Mouse (Mus musculus): ENCODE measurements at regions not wholly inside any gene's neighbourhood (a gene's known extent, or its start where the extent isn't known, plus 50 kb on each side); places are given as distances from the start of the nearest gene placed in this dataset.

DNA sequence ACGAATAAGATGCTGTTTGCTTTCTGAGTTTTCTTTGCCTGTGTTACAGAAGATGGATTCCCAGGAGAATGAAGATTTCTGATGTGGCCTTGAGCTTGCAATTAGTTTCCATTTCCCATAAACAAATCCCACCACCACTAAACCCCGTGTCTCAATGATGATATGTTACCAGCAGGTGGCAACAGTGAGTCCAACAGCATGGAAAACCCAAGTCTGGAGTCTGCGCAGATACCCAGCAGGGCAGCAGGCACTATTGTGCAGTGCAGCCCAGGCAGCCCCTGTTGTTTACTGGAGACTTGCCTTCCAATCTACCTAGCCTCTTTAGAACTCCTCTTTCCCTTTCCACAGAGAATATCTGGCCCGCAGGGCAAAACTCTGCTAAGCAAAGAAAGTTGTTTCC, 62.7 kb downstream of the Bmp2 start:
- no peak for DNase-seq

DNA sequence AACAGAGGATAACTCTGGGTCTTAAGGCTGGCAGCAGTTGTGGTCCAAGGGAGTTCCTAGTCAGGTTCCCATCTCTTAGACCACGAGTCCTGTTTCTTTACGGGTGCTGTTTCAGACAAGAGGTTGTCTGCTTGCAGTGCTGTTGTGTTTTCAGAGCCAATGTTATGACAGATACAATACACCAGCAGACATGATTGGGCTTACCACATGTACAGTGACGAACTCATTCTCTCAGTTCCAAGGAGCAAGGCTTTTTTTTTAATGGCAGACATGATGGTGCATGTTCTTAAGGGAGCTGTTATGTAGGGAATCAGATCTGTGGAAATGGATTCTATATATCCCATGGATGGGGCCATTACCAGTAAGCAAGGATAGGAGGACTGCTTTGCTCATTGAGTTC, 63.3 kb downstream of the Bmp2 start:
- no peak for DNase-seq

DNA sequence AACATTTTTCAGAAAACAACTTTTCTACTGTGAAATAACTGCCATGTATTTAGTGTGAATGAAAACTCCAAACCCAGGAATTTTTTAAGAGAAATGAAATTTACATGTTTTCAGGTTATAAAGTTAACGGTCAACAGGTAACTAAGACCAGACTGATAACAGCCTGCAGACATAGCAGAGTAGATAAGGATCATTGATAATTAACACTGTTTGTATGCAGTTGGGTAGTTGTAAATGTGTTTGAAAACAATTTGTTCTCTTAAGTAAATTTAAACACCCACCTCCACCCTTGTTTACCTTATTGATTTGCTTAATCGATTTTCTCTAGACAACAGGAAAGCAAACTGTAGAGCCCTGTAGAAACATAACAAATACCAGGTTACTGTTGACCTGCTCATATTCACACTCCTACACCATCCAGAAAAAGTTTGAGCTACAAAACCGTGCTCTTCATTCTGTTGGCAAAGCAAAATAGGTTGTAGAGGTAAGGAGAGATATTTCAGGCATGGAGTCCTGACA, 65.4 kb downstream of the Bmp2 start:
- DNase-seq, result no peak

DNA sequence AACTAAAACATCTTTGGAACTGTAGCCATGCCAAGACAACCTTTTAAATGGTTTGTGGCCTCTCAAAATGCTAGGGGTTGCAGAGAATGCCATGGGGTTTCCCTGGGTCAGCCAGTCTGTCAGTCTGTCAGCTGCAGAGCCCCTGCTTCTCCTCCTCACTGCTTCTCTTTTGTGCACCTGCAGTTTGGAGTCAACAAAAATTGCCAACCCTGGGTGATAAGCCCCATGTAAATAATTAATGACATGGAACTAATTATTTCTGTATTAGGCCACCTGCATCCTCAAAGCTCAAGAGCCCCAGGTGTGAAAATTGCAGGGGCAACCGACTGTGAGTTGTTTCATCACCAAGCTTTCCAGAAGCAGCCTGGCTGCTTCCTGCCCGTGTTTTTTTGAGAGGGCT, 70.6 kb downstream of the Bmp2 start:
- DNase-seq, result no peak

DNA sequence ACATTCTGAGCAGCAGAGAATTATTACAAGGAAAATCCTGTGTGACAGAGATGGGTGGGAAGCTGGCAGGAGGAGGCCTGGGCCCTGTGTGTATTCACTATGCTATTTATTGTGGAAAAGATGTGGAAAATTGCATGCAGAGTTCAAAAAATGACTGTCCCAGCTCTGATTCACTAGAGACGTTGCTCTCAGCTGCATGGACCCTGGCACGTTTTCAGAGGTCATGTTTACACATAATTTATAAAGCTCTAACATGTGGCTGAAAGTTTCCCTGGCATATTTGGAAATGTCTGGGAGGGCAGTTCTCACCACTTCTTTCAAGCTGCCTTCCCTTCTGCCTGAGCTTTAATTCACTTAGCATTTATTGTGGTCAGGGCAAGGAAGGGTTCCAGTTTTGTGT, 73.6 kb downstream of the Bmp2 start:
- no peak for DNase-seq

DNA sequence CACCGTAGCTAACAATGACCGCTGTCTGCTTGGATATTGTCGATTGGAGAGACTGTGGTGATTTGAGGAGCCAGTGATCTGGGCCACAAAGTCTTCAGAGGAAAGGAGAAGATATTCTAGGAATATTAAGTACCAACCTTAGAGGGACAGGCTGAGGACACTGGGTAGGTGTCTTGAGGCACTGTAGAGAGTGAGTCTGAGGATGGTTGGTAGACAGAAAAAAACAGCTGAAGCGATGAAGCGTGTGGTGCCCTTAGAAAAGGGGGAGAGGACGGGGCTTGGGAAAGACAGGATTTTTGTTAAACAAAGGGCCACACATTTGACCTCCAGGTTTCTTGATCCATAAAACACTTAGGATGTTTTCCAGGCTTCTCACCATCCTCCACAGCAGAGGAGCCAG, 76.9 kb downstream of the Bmp2 start:
- DNase-seq, result no peak

DNA sequence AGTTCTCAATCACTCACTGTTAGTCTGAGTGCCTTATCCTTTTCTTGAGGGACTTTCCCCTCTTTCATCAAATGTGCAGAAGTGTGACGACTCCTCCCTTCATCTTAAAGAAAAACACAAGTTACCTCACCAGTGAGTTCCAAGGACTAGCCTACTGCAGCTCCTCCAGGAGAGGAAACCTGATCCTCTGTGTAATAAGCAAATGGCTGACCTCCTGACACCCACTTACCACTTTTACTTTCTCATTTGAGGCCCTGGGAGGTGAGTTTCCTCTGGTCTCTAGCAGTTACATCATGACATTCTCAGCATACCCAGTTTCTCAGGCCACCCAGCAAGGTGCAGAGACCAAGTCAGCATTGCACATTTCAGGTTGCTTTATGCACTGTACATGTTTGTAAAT, 83.5 kb downstream of the Bmp2 start:
- no peak for DNase-seq

DNA sequence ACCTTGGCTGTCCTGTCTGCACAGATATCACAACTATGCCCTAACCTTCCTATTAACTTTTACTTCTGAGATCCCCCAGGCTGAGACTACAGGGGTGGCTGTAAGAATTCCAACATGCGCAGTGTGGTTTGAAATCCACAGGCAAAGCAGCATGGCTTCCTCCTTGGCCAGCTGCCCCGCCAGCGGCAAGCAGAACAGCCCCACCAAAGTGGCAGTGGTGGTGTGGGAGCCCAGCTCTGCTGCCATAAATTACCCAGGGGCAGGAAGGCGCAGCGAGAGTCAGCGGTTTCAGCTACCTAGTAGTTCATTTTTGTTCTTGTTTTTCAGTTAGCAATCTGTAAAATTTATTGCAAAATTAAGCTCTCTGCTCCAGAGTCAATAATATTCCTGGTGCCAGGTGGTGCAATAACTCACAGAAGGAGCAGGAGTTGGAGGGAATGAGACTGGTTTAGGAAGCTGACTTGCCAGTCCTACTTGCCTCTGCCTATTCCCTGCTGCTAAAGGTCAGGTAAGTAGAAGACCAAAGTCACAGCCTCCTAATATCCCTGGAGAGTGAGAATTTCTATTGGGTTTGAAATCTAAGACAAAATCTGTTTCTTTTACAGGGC, 98.0 kb downstream of the Bmp2 start:
- no peak for DNase-seq

DNA sequence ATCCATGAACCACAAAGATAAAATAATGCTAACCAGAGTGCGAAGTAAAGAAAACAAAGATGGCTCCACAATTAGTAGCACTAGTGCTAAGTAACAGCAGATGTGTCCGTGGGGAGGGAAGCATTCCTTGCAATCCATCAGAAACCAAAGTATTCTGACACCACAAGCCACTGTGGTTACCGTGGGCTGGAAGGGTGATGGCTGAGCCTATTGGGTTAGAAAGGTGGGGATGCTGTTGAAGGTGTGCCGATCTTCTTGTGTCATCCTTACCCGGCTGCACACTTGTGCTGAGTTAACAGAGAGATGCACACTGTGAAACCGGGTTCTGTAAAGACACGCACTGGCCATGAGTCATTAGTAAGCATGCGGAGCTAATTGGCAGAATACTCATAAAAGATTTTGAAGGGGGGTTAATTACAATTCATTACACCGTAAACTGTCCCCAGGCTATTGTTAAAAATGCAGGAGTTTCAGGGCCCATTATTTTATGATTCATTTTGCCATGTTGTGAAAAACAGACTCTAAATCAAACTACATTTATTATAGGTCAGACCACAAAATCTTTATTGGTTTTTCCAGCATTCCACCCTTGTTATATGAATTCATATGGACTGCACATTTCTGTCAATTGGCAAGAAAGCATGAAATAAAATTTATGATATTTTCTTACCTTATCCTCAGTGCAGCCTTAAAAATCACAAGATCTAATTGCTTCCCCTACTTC, 114.5 kb downstream of the Bmp2 start:
- no peak for DNase-seq

DNA sequence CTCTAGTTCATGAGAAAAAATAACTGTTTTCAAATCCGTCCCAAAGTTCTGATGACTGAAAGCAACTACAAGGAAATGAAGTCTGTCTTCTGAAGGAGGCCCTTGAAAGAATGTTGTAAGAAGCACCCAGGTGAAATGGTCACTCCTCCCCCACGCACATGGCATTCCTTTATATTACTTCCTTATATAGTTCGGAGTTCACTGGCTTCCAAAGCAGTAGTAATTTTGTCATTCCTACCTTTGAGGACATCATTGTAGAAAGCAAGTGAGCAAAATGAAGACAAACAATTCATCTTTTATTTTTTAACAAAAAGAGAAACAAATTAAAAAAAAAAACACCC, 115.1 kb downstream of the Bmp2 start:
- no peak for DNase-seq

DNA sequence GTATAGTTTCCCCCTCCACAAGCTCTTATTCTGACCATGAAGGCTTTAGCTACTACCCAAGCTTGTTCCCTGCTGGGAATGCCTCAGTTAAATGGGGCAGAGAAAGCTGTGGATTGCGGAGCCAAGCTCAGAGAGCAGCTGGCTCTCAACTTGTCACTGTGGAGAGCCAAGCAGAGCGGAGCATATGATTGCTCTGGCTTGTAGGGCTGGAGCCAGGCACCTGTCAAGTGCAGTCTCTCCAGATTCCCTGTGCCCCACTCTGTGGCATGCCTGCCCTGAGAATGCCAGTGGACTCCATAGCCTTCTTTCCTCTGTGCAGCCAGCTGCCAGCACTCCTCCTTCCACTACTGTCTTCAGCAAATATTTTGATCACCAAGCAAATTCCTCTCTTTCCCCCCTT, 117.9 kb downstream of the Bmp2 start:
- DNase-seq, result peak; percentile 52

DNA sequence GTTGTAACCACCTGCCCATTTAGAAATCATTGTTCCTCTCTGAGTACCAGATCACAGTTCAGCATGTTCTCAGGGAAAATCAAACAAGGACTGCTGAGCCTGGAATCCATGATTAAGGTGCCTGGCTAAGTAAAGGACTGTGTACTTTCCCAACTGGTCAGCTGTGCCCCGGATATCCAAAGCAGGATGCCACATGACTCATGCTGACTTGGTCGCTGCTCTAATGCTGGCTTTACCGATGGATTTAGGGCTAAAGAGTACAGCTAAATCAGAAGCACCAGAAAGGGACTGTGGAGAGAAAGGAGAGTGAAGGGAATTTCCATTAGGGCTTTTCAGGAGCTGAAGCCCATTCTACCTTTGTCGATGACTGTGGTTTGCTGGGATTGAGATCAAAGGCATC, 119.6 kb downstream of the Bmp2 start:
- DNase-seq, result no peak

DNA sequence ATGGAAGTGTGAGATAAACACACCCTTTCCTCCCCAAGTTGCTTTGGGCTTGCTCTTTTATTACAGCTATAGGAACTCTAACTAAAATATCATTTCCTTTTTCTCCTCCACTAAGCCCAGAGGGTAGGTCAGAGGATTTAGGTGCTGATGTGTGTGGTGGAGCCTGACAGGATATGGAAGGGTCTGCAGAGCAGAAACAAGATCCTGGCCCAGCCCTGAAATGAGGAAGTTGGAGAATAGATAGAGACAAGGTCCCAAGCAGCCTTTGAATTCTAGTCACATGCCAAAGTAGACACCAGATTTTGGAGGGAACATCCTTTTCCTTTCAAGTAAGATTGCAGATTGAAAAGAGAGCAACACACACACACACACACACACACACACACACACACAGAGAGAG, 132.4 kb downstream of the Bmp2 start:
- no peak for DNase-seq

DNA sequence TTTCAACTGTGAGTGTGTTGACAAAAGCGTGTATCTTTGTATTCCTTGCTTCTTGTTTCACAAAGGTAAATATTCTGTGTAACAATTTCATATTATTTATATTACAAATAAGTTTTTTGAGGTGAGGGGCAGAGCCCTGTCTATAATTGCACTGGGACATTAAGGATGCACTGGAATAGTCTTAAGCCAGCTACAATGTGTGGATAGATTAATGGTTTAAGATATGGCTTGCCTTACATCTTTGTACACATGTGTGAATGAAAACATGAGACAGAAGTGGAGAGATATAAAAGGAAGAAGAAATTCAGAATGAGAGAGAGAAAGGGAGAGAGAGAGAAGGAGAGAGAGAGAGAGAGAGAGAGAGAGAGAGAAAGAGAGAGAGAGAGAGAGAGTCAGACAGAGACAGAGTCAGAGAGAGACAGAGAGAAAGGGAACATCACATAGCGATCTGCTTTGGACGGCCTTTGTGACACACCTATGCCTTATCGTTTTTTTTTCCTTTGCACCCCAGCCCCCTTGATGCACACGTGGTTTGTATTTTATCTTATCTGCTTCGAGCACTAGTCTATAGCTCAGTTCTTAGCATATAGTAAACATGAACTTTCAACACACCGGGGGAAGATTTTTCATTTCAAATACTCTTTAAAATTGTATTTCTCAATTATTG, 136.3 kb downstream of the Bmp2 start:
- DNase-seq, result no peak

DNA sequence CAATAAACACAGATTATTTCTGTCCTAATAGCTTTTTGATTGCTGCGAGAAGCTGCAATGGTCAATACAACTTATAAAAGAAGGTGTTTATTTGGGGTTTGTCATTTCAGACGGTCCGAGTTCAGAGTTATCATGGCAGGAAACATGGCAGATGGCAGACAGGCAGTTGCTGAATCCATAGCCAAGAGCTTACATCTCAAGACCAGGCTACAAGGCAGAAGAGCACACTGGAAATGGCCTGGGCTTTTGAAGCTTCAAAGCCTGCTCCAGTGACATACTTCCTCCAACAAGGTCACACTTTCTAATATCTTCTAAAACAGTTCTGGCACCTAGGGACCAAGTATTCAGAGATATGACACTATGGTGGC, 136.8 kb downstream of the Bmp2 start:
- DNase-seq, result no peak

DNA sequence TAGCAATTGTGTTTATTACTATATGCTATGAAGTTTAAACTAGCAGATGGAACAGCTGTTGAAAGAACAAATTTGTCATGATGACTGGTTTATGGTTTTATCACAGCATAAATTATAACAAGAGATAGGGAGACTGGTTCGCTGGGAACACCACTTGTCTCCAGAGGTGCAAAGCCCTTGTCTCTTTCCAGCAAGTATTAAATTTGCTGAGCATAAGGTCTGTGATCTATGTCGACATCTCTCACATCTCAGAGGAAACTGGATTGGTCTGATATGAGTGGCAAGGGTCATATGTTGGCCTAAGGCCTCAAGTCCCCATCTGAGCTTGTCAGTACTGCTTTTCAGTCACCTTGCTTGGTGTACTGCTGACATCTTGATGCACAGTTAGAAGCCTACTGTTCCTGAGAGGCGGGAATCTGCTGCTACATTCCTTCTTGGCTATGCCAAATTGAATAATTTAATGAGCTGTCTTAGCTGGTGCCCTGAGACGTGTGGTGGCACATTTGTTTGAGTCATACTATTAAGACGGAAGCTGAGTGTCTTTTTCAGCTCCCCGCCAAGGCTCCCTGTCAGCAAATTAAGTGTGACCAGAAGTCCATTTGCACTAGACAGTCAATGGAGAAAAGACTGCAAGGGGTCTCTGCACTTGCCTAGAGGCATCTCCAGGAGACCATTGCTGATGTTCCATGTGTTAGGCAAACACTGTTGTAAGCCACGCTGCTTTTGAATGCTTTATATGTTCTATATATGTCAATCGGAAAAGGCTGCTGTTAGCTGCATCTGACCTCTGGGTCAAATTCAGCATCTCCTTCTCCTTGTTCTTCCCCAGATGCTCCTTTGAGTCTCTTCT, 157.0 kb downstream of the Bmp2 start:
- no peak for DNase-seq

DNA sequence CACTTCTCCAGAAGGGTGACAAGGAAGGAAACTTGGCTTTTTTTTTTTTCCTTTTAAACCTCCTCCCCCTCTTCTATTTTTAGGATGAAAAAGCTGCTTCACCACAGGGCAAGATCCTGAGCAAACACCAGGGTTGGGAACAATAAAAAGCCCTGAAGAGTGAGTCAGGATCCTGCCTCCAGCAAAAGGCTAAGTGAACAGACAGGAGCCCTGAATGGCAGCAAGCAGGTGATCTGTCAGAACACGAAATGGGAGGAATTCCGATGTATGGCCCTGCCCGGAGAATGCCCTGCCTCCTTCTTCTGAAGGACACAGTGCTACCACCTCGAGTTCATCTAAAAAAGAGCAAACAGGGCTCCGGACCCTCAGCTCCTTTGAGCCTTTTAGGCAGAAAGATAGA, 164.3 kb downstream of the Bmp2 start:
- no peak for DNase-seq

DNA sequence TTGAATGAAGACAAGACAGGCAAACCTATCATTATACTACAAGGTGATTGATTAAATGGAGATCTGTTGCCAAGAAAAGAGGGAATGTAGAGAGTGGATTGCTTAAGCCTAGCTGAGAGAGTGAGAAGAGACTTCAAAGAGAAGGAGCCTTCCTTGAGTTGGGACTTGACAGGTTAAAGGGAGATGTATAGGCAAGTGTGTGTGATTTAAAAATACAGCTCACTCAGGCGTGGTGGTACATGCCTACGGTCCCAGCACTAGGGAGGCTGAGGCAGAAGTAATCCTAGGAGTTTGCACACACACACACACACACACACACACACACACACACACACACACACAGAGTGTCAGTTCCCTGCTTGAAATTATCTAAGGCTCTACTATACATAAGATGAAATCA, 165.1 kb downstream of the Bmp2 start:
- no peak for DNase-seq

DNA sequence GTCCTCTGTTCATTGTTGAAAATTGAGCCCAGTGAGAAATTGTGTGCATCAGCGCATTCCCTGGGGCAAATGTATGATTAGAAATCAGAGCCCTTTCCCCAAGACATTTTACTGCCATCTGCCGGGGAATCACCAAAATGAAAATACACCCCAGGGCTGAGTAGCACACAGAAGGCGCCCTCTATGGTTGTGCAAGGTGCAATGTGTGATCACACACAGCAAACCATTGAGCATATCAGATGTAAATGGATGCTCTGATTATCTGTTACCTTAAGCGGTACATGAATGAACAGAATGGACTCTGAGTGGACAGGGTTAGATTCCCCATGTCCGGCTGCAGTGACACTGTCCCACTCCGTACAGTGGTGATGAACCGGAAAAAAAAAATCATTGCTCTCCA, 172.4 kb downstream of the Bmp2 start:
- no peak for DNase-seq

DNA sequence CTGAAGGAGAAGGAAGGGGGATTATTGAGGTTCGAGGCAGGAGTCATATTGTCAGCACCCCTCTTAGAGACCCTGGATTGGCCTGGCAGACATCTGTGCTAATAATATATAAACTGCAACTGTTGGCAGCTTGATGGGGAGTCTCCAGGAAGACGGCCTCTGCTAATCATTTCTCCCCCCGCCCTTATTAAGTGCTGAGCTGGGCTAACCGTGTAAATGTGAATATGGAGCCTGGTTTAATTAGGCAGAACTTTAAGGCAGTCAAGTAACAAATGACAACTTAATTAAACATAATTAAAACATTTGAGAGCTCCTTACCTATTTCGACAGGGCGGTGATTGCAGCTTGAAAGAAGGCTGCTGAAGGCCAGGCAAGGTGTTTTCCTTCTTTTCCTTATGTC, 172.8 kb downstream of the Bmp2 start:
- no peak for DNase-seq

DNA sequence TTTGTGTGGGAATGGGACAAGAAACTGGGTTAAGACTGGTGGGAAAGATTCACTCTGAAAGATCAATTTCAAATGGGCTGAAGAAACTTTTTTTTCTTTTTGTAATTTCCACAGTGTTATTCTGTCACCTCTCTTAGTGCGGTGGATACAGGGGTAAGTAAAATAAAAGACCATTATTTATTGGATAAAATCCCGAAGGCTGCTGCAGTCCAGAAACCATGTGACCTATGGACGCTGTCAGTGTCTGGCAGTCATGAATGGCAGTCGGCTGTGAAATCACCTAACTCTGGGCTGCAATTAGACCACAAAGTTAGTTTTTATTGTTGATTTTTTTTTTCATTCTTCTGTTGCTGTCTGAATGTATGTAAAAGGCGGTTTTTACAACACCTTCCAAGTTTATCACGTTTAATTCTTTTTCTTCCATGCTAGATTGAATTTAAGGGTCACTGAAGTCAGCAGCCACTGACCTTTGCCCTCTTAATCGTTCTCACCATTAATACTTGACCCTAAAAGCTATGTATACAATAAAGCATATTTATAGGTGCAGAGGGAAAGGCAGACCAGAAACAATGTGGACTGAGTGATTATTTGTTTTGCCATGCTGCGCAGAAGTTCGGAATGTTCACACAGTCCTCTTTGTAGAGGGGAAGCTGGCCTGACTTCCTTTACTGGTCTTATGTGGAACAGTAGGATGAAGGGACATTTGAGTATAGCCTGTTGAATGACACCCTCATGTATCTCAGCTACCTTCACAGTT, 182.7 kb downstream of the Bmp2 start:
- DNase-seq, result no peak

DNA sequence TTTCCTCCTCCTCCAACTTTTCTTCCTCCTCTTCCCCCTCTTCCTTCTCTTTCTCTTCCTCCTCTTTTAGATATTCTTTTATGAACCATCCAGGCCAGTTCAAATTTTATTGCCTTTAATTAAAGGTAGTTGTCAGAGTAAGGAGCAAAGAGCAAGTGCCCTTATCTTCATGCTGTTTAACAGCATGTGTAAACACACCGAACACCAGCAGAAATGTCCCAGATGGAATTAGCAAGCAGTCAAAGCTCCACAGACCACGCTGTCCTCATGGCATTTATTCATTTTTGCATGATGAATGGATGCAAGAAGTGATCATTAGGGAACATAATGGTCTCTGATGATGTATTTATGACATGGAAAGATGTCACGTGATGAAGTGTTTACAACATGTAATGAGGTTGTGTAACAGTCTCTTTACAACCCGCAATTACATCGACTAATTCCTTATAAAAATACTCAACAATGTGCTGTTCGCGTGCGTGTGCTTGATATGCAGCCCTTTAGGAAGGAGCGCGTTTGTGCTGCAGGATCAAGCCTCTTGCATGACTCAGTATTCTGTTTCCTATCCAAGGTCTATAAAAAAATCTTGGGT, 187.0 kb downstream of the Bmp2 start:
- no peak for DNase-seq

All from gastrocnemius, postnatal 25 days (tissue).